Mouse (Mus musculus): Measurements from ENCODE around the gene Fam192a. TPM values are rescaled to one million over a fixed set of nuclear protein-coding genes. Genes with fewer than 3 reads are reported as not detected.

Fam192a gene
- total RNA-seq (2023), result 10 to 100 TPM; 39.9 to 45.1 TPM

DNA sequence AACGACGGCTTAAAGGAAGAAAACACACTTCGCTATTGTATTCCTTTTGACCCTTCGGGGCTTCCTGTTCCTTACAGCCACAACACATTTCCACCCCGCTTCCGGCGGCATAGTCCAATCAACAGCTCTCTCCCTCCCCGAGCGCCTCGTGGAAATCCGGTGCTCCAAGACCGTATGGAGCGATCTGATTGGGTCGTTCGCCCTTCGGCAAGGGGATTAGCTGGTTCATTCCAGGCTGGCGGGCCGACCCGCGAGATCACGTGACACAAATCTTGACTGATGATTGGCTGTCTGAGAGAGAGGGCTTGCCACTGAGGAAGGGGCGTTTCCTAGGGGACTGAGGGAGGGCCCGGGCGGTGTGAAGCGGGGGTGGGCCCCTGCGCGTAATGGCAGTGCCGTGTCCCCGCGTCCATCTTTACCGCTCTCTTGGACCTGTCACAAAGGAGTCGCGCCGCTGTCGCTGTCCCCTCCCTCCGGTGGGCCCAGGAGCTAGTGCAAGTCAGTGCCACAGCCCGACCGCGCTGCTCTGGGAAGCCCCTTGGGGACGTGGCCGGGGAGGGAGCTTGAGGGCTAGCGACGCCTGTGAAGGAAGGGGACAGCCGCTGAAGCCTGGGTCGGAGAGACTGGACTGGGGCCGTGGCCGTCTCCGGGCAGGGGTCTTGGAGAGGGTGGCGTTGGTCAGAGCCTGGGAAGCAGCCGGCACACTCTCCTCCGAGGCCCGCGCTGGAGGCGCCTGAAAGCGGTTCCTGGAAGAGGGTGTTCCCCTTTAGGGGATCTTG is at the start of gene Fam192a, which contains the start of gene Rspry1:
Fam192a (minus strand) TSS at position 391 of the 779 bp plus-strand sequence.
Rspry1 (plus strand) TSS at position 331 of the 779 bp plus-strand sequence.

DNA sequence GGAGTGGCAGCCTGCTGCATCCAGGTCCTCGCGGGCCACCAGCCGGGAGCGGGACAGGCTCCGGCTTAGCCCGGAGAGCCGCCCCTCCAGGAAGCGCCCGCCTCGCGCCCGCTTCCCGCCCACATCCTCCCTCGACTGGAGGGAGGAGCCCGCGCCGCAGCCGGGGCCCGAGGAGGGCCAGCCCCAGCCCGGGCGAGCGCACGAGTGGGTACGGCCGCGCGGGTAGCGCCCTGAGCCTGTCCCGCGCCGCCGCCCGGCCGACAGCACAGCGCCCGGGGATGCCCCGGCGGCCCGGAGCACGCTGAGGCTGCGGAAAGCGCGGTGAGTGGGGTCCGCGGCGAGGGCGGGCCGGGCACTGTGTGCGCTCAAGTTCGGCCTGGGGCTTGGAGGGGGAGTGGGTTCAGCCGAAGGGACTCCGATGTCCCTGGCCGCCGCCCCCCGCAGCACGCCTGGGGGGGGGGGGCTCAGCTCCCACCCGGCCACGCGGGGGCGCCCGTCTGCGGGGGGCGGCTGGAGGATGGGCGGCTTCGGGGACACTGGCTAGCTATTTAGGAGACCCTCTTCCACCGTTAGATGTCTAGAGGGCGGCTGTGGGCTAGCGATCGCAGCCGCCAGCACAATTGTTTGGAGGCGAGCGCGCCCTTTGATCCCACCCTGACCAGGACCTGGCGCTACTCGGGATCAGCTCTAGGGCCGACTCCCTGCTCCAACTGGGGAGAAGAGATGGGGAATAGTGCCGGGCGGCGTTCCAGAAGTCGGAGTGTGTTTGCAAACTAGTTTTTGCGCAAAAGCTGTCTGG is 68.7 kb downstream of the Fam192a start, which contains the start of gene Cpne2:
Cpne2 (plus strand) TSS at position 118 of the 799 bp plus-strand sequence.

Other genes with a start within 250 kb of the Fam192a start
- 100 to 1,000 TPM in 1 of 2 experiments, 10 to 100 TPM in 1; 94.2 to 101 TPM for gene Herpud1, start 215.6 kb downstream of the Fam192a start, total RNA-seq (2023)
- gene Nlrc5, start 167.6 kb downstream of the Fam192a start, total RNA-seq (2023), result 100 to 1,000 TPM; 433 to 436 TPM
- 1 to 10 TPM; 1.9 to 2.7 TPM for gene Cpne2, start 69.0 kb downstream of the Fam192a start, total RNA-seq (2023)
- 10 to 100 TPM; 37.8 to 40.3 TPM for gene Rspry1, start 60 bp downstream of the Fam192a start, total RNA-seq (2023)
- gene Arl2bp, start 64.6 kb upstream of the Fam192a start, total RNA-seq (2023), result 100 to 1,000 TPM; 149 TPM
- gene Pllp, start 94.3 kb upstream of the Fam192a start, total RNA-seq (2023), result not detected
- gene Ccl22, start 143.6 kb upstream of the Fam192a start, total RNA-seq (2023), result not detected
- under 1 TPM in 1 of 2 experiments, not detected in 1; 0.26 TPM for gene Cx3cl1, start 170.0 kb upstream of the Fam192a start, total RNA-seq (2023)
- not detected for gene Ccl17, start 208.5 kb upstream of the Fam192a start, total RNA-seq (2023)
- 10 to 100 TPM; 28.2 to 45.3 TPM for gene Coq9, start 236.3 kb upstream of the Fam192a start, total RNA-seq (2023)
- gene Ciapin1, start 236.4 kb upstream of the Fam192a start, total RNA-seq (2023), result 10 to 100 TPM; 67.1 to 71.6 TPM

Measured in T-cell, adult 66 days (primary cell).